Mouse (Mus musculus) limb, embryonic 12.5 days (tissue): ENCODE results near the gene Hip1. TPM values are rescaled to one million over a fixed set of nuclear protein-coding genes. Genes with fewer than 3 reads are reported as not detected.

Experiments used
- ATAC-seq: fragments of 200-750 bp; cut with Nextera tagmentation; 2 replicates; pipeline ENCODE4 v1.8.0; 2017; ENCODE audit warnings: low read depth, moderate TSS enrichment; ENCODE audit not compliant: insufficient number of reproducible peaks, insufficient read depth, low FRiP score, low TSS enrichment
- H3K27ac ChIP-seq: fragments of 300-500 bp; sonication (generic); 2 replicates; pipeline ENCODE4 v1.5.1; 2016; ENCODE audit warnings: mild to moderate bottlenecking, moderate library complexity
- H3K27me3 ChIP-seq: fragments of 300-500 bp; sonication (generic); 2 replicates; pipeline ENCODE4 v1.6.1; 2016; ENCODE audit warnings: mild to moderate bottlenecking, moderate library complexity
- H3K36me3 ChIP-seq: fragments of 300-500 bp; sonication (generic); 2 replicates; pipeline ENCODE4 v1.6.1; 2016; ENCODE audit warnings: mild to moderate bottlenecking, moderate library complexity
- H3K4me1 ChIP-seq: fragments of 300-500 bp; sonication (generic); replicated peaks from 2 replicates; pipeline ENCODE4 v1.6.1; 2016
- H3K4me2 ChIP-seq: fragments of 300-500 bp; sonication (generic); 2 replicates; pipeline ENCODE4 v1.6.1; 2016; ENCODE audit warnings: mild to moderate bottlenecking, moderate library complexity
- H3K4me3 ChIP-seq: fragments of 300-500 bp; sonication (generic); replicated peaks from 2 replicates; pipeline ENCODE4 v1.5.1; 2016; ENCODE audit warnings: mild to moderate bottlenecking
- H3K9ac ChIP-seq: fragments of 300-500 bp; sonication (generic); replicated peaks from 2 replicates; pipeline ENCODE4 v1.6.1; 2016; ENCODE audit warnings: mild to moderate bottlenecking, moderate library complexity
- H3K9me3 ChIP-seq: fragments of 300-500 bp; sonication (generic); 2 replicates; pipeline ENCODE4 v1.6.1; 2016; ENCODE audit warnings: mild to moderate bottlenecking, moderate library complexity
- WGBS: fragments of 180-500 bp; shearing (Covaris S2); methylation state at CpG from one replicate; pipeline ENCODE4 v1.1.7; 2016; 5-methylcytosine and 5-hydroxymethylcytosine counted together
- polyA plus RNA-seq: library from polyadenylated mRNA; unstranded; fragments of >200 nt; fragmentation: Nextera tagmentation; extraction: Ambion mirVana; gene quantifications from 2 replicates; pipeline ENCODE4 v1.2.1, GENCODE M21; 2016

The Hip1 gene
- polyA plus RNA-seq, 1 experiment from 2014 or later: 50.7 TPM

DNA sequence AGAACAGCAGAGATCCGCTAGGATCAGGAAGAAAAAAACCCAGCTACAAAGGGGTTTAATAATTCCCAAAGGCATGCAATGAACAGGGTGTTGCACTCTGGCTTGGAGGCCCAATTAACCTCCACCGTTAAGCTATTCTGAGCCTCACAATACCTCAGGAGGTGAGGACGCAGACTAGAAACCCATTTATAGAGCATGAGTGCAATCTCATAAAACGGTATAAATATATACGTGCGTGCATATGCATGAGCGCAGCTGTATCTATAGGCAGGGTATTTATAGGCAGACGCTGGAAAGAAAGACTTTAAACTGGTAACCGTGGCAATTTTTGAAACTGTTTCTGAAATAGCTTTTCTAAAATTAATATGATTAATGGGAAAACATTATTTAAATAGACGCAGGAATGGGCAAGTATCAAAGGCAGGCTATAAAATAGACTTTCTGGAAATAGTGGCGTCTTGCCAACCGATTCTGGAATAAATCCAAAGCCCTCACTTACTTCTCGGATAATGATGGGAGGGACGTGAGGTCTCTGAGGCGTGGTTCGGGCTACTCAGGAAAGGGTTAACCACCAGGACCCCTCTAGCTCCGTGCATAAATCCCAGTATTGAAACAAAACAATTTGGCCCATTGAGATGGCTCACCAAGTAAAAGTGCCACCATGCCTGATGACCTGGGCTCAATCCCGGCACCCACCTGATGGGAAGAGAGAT is 37.2 kb downstream of the Hip1 start:
- H3K27ac ChIP-seq: peak overlapping the region; percentile 13
- WGBS: 51% methylated on average over 18 of the region's 18 CpGs
- 0 out of 2 replicates have a peak, but pooled peaks cover 4% of the 10 kb centered on the region for H3K9me3 ChIP-seq
- peak overlapping the region; percentile 7; the same call in 1 of the 2 replicates for H3K4me2 ChIP-seq
- no peaks in the 10 kb centered on the region for H3K36me3 ChIP-seq
- ATAC-seq: peak; percentile 64; the same call in 1 of the 2 replicates
- no peaks in the 10 kb centered on the region for H3K27me3 ChIP-seq
- H3K9ac ChIP-seq: no peak overlapping the region
- peaks cover 53% of the 10 kb centered on the region for H3K4me1 ChIP-seq
- no peak overlapping the region for H3K4me3 ChIP-seq

DNA sequence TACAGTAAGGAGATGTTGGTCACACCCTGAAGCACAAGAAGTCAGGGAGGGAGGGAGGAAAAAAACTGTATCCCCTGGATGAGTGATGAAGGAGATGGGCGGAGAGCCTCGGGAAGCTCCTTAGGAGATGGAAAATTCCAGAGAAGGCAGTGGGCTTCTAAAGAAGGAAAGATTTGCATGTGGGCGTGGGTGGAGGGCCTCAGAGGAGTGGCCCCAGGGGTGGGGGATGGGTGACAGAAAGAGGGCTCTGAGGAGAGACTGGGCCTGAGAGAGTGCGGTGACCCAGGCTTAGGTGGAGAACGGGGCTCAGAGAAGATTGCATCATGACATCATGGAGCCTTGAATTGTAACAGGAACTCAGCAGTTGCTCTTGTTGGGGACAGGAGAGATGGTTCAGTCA is 39.5 kb downstream of the Hip1 start:
- no peak overlapping the region for H3K4me2 ChIP-seq
- 0 out of 2 replicates have a peak, but pooled peaks cover 4% of the 10 kb centered on the region for H3K9me3 ChIP-seq
- 54% methylated on average over 5 of the region's 5 CpGs for WGBS
- no peak overlapping the region for H3K9ac ChIP-seq
- H3K36me3 ChIP-seq: no peaks in the 10 kb centered on the region
- ATAC-seq: no peak
- no peaks in the 10 kb centered on the region for H3K27me3 ChIP-seq
- H3K27ac ChIP-seq: no peak overlapping the region
- no peak overlapping the region for H3K4me3 ChIP-seq
- peaks cover 59% of the 10 kb centered on the region for H3K4me1 ChIP-seq

DNA sequence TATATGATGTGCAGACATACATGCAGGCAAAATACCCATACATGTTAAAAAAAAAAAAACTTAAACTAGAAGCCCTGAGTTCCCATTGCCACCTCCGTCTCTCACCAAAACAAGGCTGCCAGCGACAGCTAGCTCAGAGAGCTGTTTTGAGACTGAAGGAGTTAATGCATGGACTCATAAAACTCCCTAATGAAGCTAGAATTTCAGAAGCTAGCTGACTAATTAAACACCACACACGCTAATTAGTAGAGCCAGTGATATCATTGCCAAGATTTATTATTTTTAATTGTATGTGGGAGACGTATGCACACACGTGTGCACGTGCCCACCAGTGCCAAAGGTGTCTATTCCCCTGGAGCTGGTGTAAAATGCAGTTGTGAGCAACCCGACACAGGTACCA is 42.0 kb downstream of the Hip1 start:
- Histone ChIP-seq H3K4me1 (peaks cover 47% of the 10 kb centered on the region), H3K9me3 (0 out of 2 replicates have a peak, but pooled peaks cover 4% of the 10 kb centered on the region), H3K4me3 (no peak overlapping the region), H3K9ac (no peak overlapping the region), H3K27ac (no peak overlapping the region), H3K36me3 (no peaks in the 10 kb centered on the region), H3K27me3 (no peaks in the 10 kb centered on the region), H3K4me2 (no peak overlapping the region)
- WGBS: 48% methylated on average over 7 of the region's 7 CpGs
- no peak for ATAC-seq

DNA sequence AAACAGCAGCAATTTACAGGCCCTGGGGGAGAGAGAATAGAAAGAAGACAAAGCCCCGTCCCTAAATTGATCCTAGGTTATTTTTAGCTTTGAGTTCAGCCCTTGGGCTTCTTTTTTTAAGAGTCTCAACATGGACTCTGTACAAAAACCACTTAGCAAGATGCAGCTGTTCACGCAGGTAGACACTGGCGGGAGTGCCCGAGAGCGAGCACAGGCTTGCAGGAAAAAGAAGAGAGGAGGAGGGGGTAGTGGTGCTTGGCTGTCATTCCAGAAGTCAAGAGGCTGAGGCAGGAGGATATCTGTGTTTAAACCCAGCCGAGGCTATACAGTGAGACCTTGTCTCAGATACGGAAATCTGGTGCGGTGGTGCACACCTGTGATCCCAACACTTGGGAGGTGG is 42.9 kb downstream of the Hip1 start:
- H3K36me3 ChIP-seq: no peaks in the 10 kb centered on the region
- H3K4me1 ChIP-seq: peaks cover 38% of the 10 kb centered on the region
- H3K27me3 ChIP-seq: no peaks in the 10 kb centered on the region
- H3K4me3 ChIP-seq: no peak overlapping the region
- no peak overlapping the region for H3K4me2 ChIP-seq
- WGBS: 70% methylated on average over 6 of the region's 8 CpGs
- H3K9ac ChIP-seq: no peak overlapping the region
- ATAC-seq: no peak
- 0 out of 2 replicates have a peak overlapping the region, but pooled peaks have one; percentile 8 for H3K27ac ChIP-seq
- H3K9me3 ChIP-seq: 0 out of 2 replicates have a peak, but pooled peaks cover 4% of the 10 kb centered on the region

- peaks cover 12% of the 10 kb centered on the region; the same call in 1 of the 2 replicates for H3K4me1 ChIP-seq
- no peak overlapping the region for H3K27ac ChIP-seq
- H3K9me3 ChIP-seq: 0 out of 2 replicates have a peak, but pooled peaks cover 4% of the 10 kb centered on the region
- no peak overlapping the region for H3K9ac ChIP-seq
- whole genome bisulfite sequencing: 82% methylated on average over 3 of the region's 3 CpGs
- H3K4me2 ChIP-seq: no peak overlapping the region
- H3K27me3 ChIP-seq: no peaks in the 10 kb centered on the region
- ATAC-seq: no peak
- H3K36me3 ChIP-seq: no peaks in the 10 kb centered on the region
- no peak overlapping the region for H3K4me3 ChIP-seq
Observed at GRCm38 (mm10) chr5:135498914-135499313, 46.0 kb downstream of the Hip1 start.

GRCm38 (mm10) chr5:135497347-135497955 is 47.5 kb downstream of the Hip1 start:
- Histone ChIP-seq H3K9ac (no peak overlapping the region), H3K27me3 (no peaks in the 10 kb centered on the region), H3K9me3 (0 out of 2 replicates have a peak, but pooled peaks cover 4% of the 10 kb centered on the region), H3K4me2 (no peak overlapping the region), H3K36me3 (no peaks in the 10 kb centered on the region), H3K4me3 (no peak overlapping the region), H3K27ac (no peak overlapping the region), H3K4me1 (peaks cover 7% of the 10 kb centered on the region; the same call in 1 of the 2 replicates)
- 75% methylated on average over 6 of the region's 6 CpGs for WGBS
- no peak for ATAC-seq

DNA sequence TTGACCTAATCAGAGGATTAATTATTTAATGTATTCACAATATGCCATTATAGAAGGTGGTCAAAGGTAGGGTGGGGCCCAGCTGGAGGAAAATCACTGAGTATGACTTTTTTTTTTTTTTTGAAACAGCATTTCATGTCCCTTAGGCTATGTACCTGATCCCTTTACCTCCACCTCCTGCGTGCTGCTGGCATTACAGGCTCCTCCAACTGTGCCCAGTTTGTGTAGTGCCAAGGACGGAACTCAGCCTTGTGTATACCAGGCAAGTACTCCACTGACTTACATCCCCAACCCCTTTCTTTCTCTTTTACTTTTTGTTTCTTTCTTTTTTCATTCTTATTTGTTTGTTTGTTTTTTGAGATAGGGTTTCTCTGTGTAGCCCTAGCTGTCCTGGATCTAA is 48.4 kb downstream of the Hip1 start:
- WGBS: 85% methylated on average over 2 of the region's 2 CpGs
- H3K27me3 ChIP-seq: no peaks in the 10 kb centered on the region
- H3K36me3 ChIP-seq: no peaks in the 10 kb centered on the region
- H3K4me2 ChIP-seq: no peak overlapping the region
- ATAC-seq: no peak
- no peaks in the 10 kb centered on the region for H3K4me1 ChIP-seq
- H3K9me3 ChIP-seq: 0 out of 2 replicates have a peak, but pooled peaks cover 4% of the 10 kb centered on the region
- no peak overlapping the region for H3K27ac ChIP-seq
- no peak overlapping the region for H3K4me3 ChIP-seq
- H3K9ac ChIP-seq: no peak overlapping the region

- H3K9ac ChIP-seq: no peak overlapping the region
- ATAC-seq: no peak
- H3K27me3 ChIP-seq: no peaks in the 10 kb centered on the region
- 0 out of 2 replicates have a peak, but pooled peaks cover 4% of the 10 kb centered on the region for H3K9me3 ChIP-seq
- no peak overlapping the region for H3K4me2 ChIP-seq
- H3K4me3 ChIP-seq: no peak overlapping the region
- 92% methylated on average over 8 of the region's 8 CpGs for WGBS
- H3K27ac ChIP-seq: no peak overlapping the region
- H3K4me1 ChIP-seq: no peaks in the 10 kb centered on the region
- no peaks in the 10 kb centered on the region for H3K36me3 ChIP-seq
Observed at GRCm38 (mm10) chr5:135495471-135495870, 49.4 kb downstream of the Hip1 start.

DNA sequence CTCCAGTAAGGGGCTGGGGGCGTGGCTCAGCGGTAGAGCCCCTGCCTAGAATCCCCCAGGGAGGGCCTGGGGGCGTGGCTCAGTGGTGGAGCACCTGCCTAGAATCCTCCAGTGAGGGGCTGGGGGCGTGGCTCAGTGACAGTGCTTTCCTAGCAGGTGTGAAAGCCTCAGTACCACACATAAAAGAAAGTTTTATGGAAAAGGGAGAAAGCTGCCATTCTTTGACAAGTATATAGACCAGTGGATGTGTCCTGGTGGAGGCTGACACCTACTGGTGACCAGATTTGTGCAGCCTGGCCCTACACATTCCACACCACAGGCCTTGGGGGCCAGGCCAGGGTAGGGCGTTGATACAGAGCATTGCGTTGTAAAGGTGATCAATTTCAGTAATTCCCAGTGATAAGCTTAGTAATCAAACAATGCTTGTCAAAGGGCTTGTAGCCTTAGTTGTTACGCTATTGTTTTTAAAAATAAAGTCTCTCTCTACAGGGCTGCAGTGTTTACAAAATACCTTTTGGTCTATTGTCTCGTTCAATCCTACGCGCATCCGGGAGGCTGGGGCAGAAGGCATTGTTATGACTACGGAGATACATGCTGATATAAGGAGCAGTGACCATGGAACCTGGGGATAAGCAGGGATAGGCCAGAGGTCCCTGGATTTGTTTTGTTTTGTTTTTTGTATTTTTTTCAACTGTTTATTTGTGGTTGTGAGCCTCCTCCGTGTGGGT is 50.6 kb downstream of the Hip1 start:
- 0 out of 2 replicates have a peak, but pooled peaks cover 4% of the 10 kb centered on the region for H3K9me3 ChIP-seq
- no peak overlapping the region for H3K9ac ChIP-seq
- WGBS: 85% methylated on average over 13 of the region's 13 CpGs
- ATAC-seq: no peak
- H3K36me3 ChIP-seq: no peaks in the 10 kb centered on the region
- H3K27ac ChIP-seq: no peak overlapping the region
- no peaks in the 10 kb centered on the region for H3K27me3 ChIP-seq
- no peak overlapping the region for H3K4me2 ChIP-seq
- H3K4me1 ChIP-seq: peaks cover 8% of the 10 kb centered on the region
- H3K4me3 ChIP-seq: no peak overlapping the region

- Histone ChIP-seq H3K36me3 (no peaks in the 10 kb centered on the region), H3K27me3 (no peaks in the 10 kb centered on the region), H3K4me2 (no peak overlapping the region), H3K9me3 (0 out of 2 replicates have a peak, but pooled peaks cover 4% of the 10 kb centered on the region), H3K9ac (no peak overlapping the region), H3K4me1 (peaks cover 13% of the 10 kb centered on the region), H3K4me3 (no peak overlapping the region), H3K27ac (no peak overlapping the region)
- WGBS: 83% methylated on average over 3 of the region's 3 CpGs
- ATAC-seq: no peak
Observed at GRCm38 (mm10) chr5:135493095-135493494, 51.8 kb downstream of the Hip1 start.

GRCm38 (mm10) chr5:135492126-135492525 is 52.8 kb downstream of the Hip1 start:
- Histone ChIP-seq H3K4me2 (no peak overlapping the region), H3K27ac (no peak overlapping the region), H3K27me3 (no peaks in the 10 kb centered on the region), H3K9ac (no peak overlapping the region), H3K4me3 (no peak overlapping the region), H3K9me3 (0 out of 2 replicates have a peak, but pooled peaks cover 4% of the 10 kb centered on the region), H3K36me3 (no peaks in the 10 kb centered on the region), H3K4me1 (peaks cover 23% of the 10 kb centered on the region)
- WGBS: 88% methylated on average over 2 of the region's 2 CpGs
- no peak for ATAC-seq
